Mouse (Mus musculus): ENCODE data around the gene B4galnt1. TPM values are rescaled to one million over a fixed set of nuclear protein-coding genes. Genes with fewer than 3 reads are reported as not detected.

B4galnt1 gene
- 100 to 1,000 TPM; 434 to 483 TPM for total RNA-seq (2023)

GRCm38 (mm10) chr10:127164631-127165353, at the start of gene B4galnt1:
B4galnt1 (plus strand) TSS chr10:127165225.

GRCm38 (mm10) chr10:127121066-127121477, 44.0 kb upstream of the B4galnt1 start, which contains the start of gene Os9:
Os9 (minus strand) TSS chr10:127121131.

GRCm38 (mm10) chr10:127179871-127180694, 15.1 kb downstream of the B4galnt1 start, which contains the start of gene Slc26a10:
Slc26a10 (minus strand) TSS chr10:127180645.

GRCm38 (mm10) chr10:127189651-127190381, 24.8 kb downstream of the B4galnt1 start, which contains the start of gene Arhgef25:
Arhgef25 (minus strand) TSS chr10:127190083.

GRCm38 (mm10) chr10:127195328-127196129, 30.5 kb downstream of the B4galnt1 start, which contains the start of gene Dtx3:
Dtx3 (minus strand) TSS chr10:127195728.

GRCm38 (mm10) chr10:127211414-127211854, 46.4 kb downstream of the B4galnt1 start, which contains the start of gene Pip4k2c:
Pip4k2c (minus strand) TSS chr10:127211585.

Other genes with a start within 250 kb of the B4galnt1 start
- gene Ctdsp2, start 186.5 kb upstream of the B4galnt1 start, total RNA-seq (2023): 10 to 100 TPM; 60.3 to 62.6 TPM
- 1 to 10 TPM in 1 of 2 experiments, under 1 TPM in 1; 0.67 to 1.2 TPM for gene Avil, start 164.5 kb upstream of the B4galnt1 start, total RNA-seq (2023)
- gene Tsfm, start 134.4 kb upstream of the B4galnt1 start, total RNA-seq (2023): 10 to 100 TPM; 20.4 to 24.3 TPM
- gene Mettl1, start 123.8 kb upstream of the B4galnt1 start, total RNA-seq (2023): 10 to 100 TPM; 17.7 to 23.5 TPM
- gene Eef1akmt3, start 123.7 kb upstream of the B4galnt1 start, total RNA-seq (2023): under 1 TPM in 1 of 2 experiments, not detected in 1; 0.20 TPM
- gene Cyp27b1, start 117.0 kb upstream of the B4galnt1 start, total RNA-seq (2023): under 1 TPM; 0.49 to 0.74 TPM
- gene March9, start 105.0 kb upstream of the B4galnt1 start, total RNA-seq (2023): 1 to 10 TPM; 3.4 to 3.8 TPM
- 100 to 1,000 TPM; 130 to 144 TPM for gene Cdk4, start 101.7 kb upstream of the B4galnt1 start, total RNA-seq (2023)
- 10 to 100 TPM; 18.8 to 26.9 TPM for gene Tspan31, start 95.0 kb upstream of the B4galnt1 start, total RNA-seq (2023)
- gene Agap2, start 89.9 kb upstream of the B4galnt1 start, total RNA-seq (2023): 100 to 1,000 TPM in 1 of 2 experiments, 10 to 100 TPM in 1; 96.1 to 101 TPM
- gene Os9, start 44.1 kb upstream of the B4galnt1 start, total RNA-seq (2023): 10 to 100 TPM; 79.7 to 83.4 TPM
- not detected for gene Slc26a10, start 15.4 kb downstream of the B4galnt1 start, total RNA-seq (2023)
- 1 to 10 TPM in 1 of 2 experiments, not detected in 1; 1.1 TPM for gene Arhgef25, start 24.9 kb downstream of the B4galnt1 start, total RNA-seq (2023)
- 10 to 100 TPM; 53.3 to 57.1 TPM for gene Dtx3, start 30.5 kb downstream of the B4galnt1 start, total RNA-seq (2023)
- 10 to 100 TPM; 58.1 to 60.8 TPM for gene Pip4k2c, start 46.4 kb downstream of the B4galnt1 start, total RNA-seq (2023)
- under 1 TPM; 0.23 to 0.53 TPM for gene Kif5a, start 98.1 kb downstream of the B4galnt1 start, total RNA-seq (2023)
- 100 to 1,000 TPM; 116 to 118 TPM for gene Dctn2, start 101.1 kb downstream of the B4galnt1 start, total RNA-seq (2023)
- gene Mbd6, start 123.8 kb downstream of the B4galnt1 start, total RNA-seq (2023): 100 to 1,000 TPM; 106 to 117 TPM
- gene Mars, start 146.6 kb downstream of the B4galnt1 start, total RNA-seq (2023): 10 to 100 TPM; 48.7 to 68.6 TPM
- 100 to 1,000 TPM; 109 to 140 TPM for gene Arhgap9, start 156.7 kb downstream of the B4galnt1 start, total RNA-seq (2023)
- gene Gli1, start 176.7 kb downstream of the B4galnt1 start, total RNA-seq (2023): not detected
- not detected for gene Inhbe, start 189.2 kb downstream of the B4galnt1 start, total RNA-seq (2023)
- not detected for gene Inhbc, start 205.2 kb downstream of the B4galnt1 start, total RNA-seq (2023)
- gene R3hdm2, start 215.1 kb downstream of the B4galnt1 start, total RNA-seq (2023): 100 to 1,000 TPM; 101 to 123 TPM